Mouse (Mus musculus): ENCODE results near the gene Gzf1.

The Gzf1 gene

GRCm38 (mm10) chr2:148706409-148707201 is 25.8 kb downstream of the Gzf1 start:
- DNase-seq (ENCODE audit: low read depth, low spot score): peak; percentile 79

DNA sequence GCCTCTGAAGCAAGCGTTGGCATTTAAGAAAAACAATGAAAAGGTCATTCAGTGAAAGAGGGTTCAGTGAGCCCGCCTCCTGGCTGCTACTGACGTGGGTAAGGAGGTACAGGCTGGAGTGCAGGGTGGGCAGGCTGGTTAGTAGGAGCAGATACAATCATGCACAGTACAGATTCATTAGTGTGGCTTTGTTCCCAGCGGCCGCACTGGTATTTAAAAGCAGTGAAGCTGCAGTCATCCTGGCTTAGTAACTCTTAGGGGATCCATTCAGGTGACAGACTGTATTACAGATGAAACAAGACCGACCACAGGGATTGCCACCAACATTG is 26.3 kb downstream of the Gzf1 start:
- DNase-seq (ENCODE audit: low read depth, low spot score): no peak

DNA sequence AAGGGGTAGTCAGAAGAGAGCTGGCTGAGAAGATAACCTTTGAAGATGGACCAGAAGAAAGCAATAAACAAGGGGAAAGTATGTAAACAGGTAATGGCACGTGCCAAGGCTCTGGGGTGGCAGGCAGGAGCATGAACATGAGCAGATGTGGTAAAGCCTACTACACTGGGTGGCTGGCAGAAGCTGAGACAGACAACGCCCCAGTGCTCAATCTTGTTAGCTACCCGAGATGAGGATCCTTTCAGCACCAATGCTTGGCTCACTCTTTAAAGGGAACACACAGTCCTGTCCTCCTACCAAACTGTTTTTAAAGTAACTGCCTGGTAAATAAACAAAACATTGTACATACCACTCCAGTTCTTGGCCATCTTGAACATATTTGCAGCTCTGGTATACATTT is 31.5 kb downstream of the Gzf1 start:
- DNase-seq (ENCODE audit: low read depth, low spot score): no peak

- no peak for DNase-seq (ENCODE audit: low read depth, low spot score)
These were observed 36.2 kb downstream of the Gzf1 start for GRCm38 (mm10) chr2:148717072-148717471.

DNA sequence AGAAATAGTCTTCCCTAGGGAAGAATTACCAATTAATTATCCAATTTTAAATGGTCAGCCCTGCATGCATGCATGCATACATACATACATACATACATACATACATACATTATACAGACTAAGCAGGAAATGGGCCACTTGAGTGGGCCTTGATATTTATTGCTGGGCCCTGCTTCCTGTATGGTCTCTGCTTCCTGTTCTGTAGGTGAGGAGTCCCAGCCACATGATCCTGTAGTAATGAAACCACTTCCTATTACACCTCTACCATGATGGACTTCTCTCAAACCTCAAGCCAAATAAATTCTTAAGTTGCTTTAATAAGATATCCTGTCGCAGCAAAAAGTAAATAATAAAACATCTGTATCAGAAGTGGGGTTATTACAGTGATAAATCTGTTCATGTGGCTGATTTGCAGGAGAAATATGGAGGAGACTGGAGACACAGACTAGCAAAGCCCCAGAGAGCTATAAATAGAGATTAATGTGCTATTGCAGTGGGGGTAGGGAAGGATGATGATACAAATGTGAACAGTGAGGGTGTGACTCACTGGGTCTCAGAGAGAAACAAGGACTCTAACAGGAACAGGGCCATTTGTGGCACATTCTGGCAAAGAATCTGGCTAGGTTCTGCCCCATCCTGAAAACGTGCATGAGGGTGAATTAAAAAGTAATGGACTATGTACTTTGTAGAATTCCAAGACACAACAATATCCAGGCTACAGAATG is 38.6 kb downstream of the Gzf1 start:
- DNase-seq (ENCODE audit: low read depth, low spot score): no peak

- peak; percentile 18 for DNase-seq (ENCODE audit: low read depth, low spot score)
These were observed 50.9 kb downstream of the Gzf1 start for GRCm38 (mm10) chr2:148731614-148732326.

DNA sequence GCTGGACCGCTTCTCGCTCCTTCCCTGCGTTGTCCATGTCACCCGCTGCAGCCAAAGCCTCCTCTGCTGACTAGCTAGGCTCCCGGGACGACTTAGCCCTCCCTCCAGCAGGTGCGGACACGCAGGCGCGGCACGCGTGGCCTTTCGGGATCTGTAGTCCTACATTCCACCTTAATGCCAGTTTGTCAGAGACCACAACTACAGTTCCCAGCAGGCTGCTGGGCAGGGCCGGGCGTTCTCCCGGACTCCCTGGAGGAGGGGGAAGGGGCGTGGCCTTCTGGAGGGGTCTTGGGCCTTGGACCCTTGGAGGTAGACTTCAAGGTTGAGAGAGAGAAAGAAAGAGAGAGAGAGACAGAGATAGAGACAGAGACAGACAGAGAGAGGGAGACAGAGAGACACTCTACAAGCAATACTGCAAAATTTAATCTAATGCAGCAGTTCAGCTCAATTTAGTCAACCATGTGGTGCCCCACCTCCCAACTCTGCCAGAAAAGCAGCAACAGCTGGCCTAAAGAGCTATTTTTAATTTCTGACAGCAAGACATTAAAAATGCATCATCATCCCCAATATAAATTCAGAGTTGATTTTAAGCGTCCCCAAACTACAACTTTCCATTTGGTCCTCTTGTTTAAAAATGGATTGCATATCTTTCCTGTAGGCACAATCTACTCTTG is 51.6 kb downstream of the Gzf1 start, which contains the start of gene Napb:
TSS of gene Napb (minus strand) at position 141 of the 674 bp plus-strand sequence.
- DNase-seq (ENCODE audit: low read depth, low spot score): peak; percentile 97
